Mouse (Mus musculus): ENCODE measurements around the gene Tmem119. TPM values are rescaled to one million over a fixed set of nuclear protein-coding genes. Genes with fewer than 3 reads are reported as not detected.

The Tmem119 gene
- polyA plus RNA-seq, 1 experiment from 2014 or later, result 7.8 TPM

GRCm38 (mm10) chr5:113830292-113830643 is 30.0 kb upstream of the Tmem119 start:
- 42% methylated on average over 10 of the region's 10 CpGs for WGBS
- no peak overlapping the region for H3K4me2 ChIP-seq (ENCODE audit: low read length)
- no peaks in the 10 kb centered on the region for H3K27me3 ChIP-seq (ENCODE audit: control insufficient read depth, insufficient read depth, low read length)
- H3K27ac ChIP-seq (replicated peaks in 1 of 2; ENCODE audit: control insufficient read depth in 1 of 2, insufficient read depth in 1 of 2, low read depth in 2 of 2, low read length in 2 of 2), result no peak overlapping the region
- H3K9ac ChIP-seq (ENCODE audit: low read length), result no peak overlapping the region
- H3K36me3 ChIP-seq (ENCODE audit: control insufficient read depth, insufficient read depth, low read length), result no peaks in the 10 kb centered on the region
- no peak overlapping the region for H3K4me3 ChIP-seq (ENCODE audit: control insufficient read depth in 1 of 2, insufficient read depth in 1 of 2, low read depth in 1 of 2, low read length in 2 of 2)
- no peak for ATAC-seq (ENCODE audit: insufficient number of reproducible peaks, insufficient read depth, low FRiP score, low read depth)
- no peaks in the 10 kb centered on the region for H3K9me3 ChIP-seq (ENCODE audit: control insufficient read depth, low read length)
- H3K4me1 ChIP-seq (ENCODE audit: control insufficient read depth in 2 of 2, insufficient read depth in 2 of 2, low read length in 2 of 2), result peaks cover 0 to 1% of the 10 kb centered on the region in 2 experiments; a peak in 1 of 4 replicates

- H3K4me3 ChIP-seq (ENCODE audit: control insufficient read depth in 1 of 2, insufficient read depth in 1 of 2, low read depth in 1 of 2, low read length in 2 of 2), result no peak overlapping the region
- H3K36me3 ChIP-seq (ENCODE audit: control insufficient read depth, insufficient read depth, low read length), result no peaks in the 10 kb centered on the region
- H3K4me1 ChIP-seq (ENCODE audit: control insufficient read depth in 2 of 2, insufficient read depth in 2 of 2, low read length in 2 of 2), result peaks cover 0 to 3% of the 10 kb centered on the region in 2 experiments; a peak in 1 of 4 replicates
- H3K4me2 ChIP-seq (ENCODE audit: low read length), result no peak overlapping the region
- no peaks in the 10 kb centered on the region for H3K9me3 ChIP-seq (ENCODE audit: control insufficient read depth, low read length)
- no peak overlapping the region for H3K27ac ChIP-seq (replicated peaks in 1 of 2; ENCODE audit: control insufficient read depth in 1 of 2, insufficient read depth in 1 of 2, low read depth in 2 of 2, low read length in 2 of 2)
- no peak for ATAC-seq (ENCODE audit: insufficient number of reproducible peaks, insufficient read depth, low FRiP score, low read depth)
- H3K27me3 ChIP-seq (ENCODE audit: control insufficient read depth, insufficient read depth, low read length), result no peaks in the 10 kb centered on the region
- no peak overlapping the region for H3K9ac ChIP-seq (ENCODE audit: low read length)
- WGBS, result 77% methylated on average over 7 of the region's 7 CpGs
Observed at GRCm38 (mm10) chr5:113829566-113830291, 29.4 kb upstream of the Tmem119 start.

GRCm38 (mm10) chr5:113828481-113828880 is 28.2 kb upstream of the Tmem119 start:
- no peak overlapping the region for H3K9ac ChIP-seq (ENCODE audit: low read length)
- H3K4me3 ChIP-seq (ENCODE audit: control insufficient read depth in 1 of 2, insufficient read depth in 1 of 2, low read depth in 1 of 2, low read length in 2 of 2), result no peak overlapping the region
- H3K27ac ChIP-seq (replicated peaks in 1 of 2; ENCODE audit: control insufficient read depth in 1 of 2, insufficient read depth in 1 of 2, low read depth in 2 of 2, low read length in 2 of 2), result no peak overlapping the region
- 63% methylated on average over 7 of the region's 7 CpGs for WGBS
- H3K27me3 ChIP-seq (ENCODE audit: control insufficient read depth, insufficient read depth, low read length), result no peaks in the 10 kb centered on the region
- peaks cover 0 to 3% of the 10 kb centered on the region in 2 experiments; a peak in 1 of 4 replicates for H3K4me1 ChIP-seq (ENCODE audit: control insufficient read depth in 2 of 2, insufficient read depth in 2 of 2, low read length in 2 of 2)
- ATAC-seq (ENCODE audit: insufficient number of reproducible peaks, insufficient read depth, low FRiP score, low read depth), result no peak
- H3K36me3 ChIP-seq (ENCODE audit: control insufficient read depth, insufficient read depth, low read length), result no peaks in the 10 kb centered on the region
- H3K9me3 ChIP-seq (ENCODE audit: control insufficient read depth, low read length), result no peaks in the 10 kb centered on the region
- no peak overlapping the region for H3K4me2 ChIP-seq (ENCODE audit: low read length)

- H3K27ac ChIP-seq (replicated peaks in 1 of 2; ENCODE audit: control insufficient read depth in 1 of 2, insufficient read depth in 1 of 2, low read depth in 2 of 2, low read length in 2 of 2), result no peak overlapping the region
- 47% methylated on average over 4 of the region's 4 CpGs for WGBS
- no peak overlapping the region for H3K4me2 ChIP-seq (ENCODE audit: low read length)
- ATAC-seq (ENCODE audit: insufficient number of reproducible peaks, insufficient read depth, low FRiP score, low read depth), result no peak
- H3K9ac ChIP-seq (ENCODE audit: low read length), result no peak overlapping the region
- H3K9me3 ChIP-seq (ENCODE audit: control insufficient read depth, low read length), result no peaks in the 10 kb centered on the region
- no peaks in the 10 kb centered on the region for H3K27me3 ChIP-seq (ENCODE audit: control insufficient read depth, insufficient read depth, low read length)
- no peaks in the 10 kb centered on the region for H3K36me3 ChIP-seq (ENCODE audit: control insufficient read depth, insufficient read depth, low read length)
- no peak overlapping the region for H3K4me3 ChIP-seq (ENCODE audit: control insufficient read depth in 1 of 2, insufficient read depth in 1 of 2, low read depth in 1 of 2, low read length in 2 of 2)
- H3K4me1 ChIP-seq (ENCODE audit: control insufficient read depth in 2 of 2, insufficient read depth in 2 of 2, low read length in 2 of 2), result peaks cover 0 to 3% of the 10 kb centered on the region in 2 experiments; a peak in 1 of 4 replicates
Observed at GRCm38 (mm10) chr5:113827991-113828411, 27.7 kb upstream of the Tmem119 start.

- Histone ChIP-seq H3K27ac (replicated peaks in 1 of 2; ENCODE audit: control insufficient read depth in 1 of 2, insufficient read depth in 1 of 2, low read depth in 2 of 2, low read length in 2 of 2) (no peak overlapping the region), H3K27me3 (ENCODE audit: control insufficient read depth, insufficient read depth, low read length) (no peaks in the 10 kb centered on the region), H3K4me1 (ENCODE audit: control insufficient read depth in 2 of 2, insufficient read depth in 2 of 2, low read length in 2 of 2) (peaks cover 0 to 3% of the 10 kb centered on the region in 2 experiments; a peak in 1 of 4 replicates), H3K36me3 (ENCODE audit: control insufficient read depth, insufficient read depth, low read length) (no peaks in the 10 kb centered on the region), H3K4me3 (ENCODE audit: control insufficient read depth in 1 of 2, insufficient read depth in 1 of 2, low read depth in 1 of 2, low read length in 2 of 2) (no peak overlapping the region), H3K4me2 (ENCODE audit: low read length) (no peak overlapping the region), H3K9ac (ENCODE audit: low read length) (no peak overlapping the region), H3K9me3 (ENCODE audit: control insufficient read depth, low read length) (no peaks in the 10 kb centered on the region)
- no peak for ATAC-seq (ENCODE audit: insufficient number of reproducible peaks, insufficient read depth, low FRiP score, low read depth)
- WGBS, result 84% methylated on average over 4 of the region's 4 CpGs
Observed at GRCm38 (mm10) chr5:113826619-113827018, 26.3 kb upstream of the Tmem119 start.

GRCm38 (mm10) chr5:113825558-113825957 is 25.2 kb upstream of the Tmem119 start:
- 68% methylated on average over 7 of the region's 7 CpGs for WGBS
- no peak overlapping the region for H3K4me2 ChIP-seq (ENCODE audit: low read length)
- no peak overlapping the region for H3K27ac ChIP-seq (replicated peaks in 1 of 2; ENCODE audit: control insufficient read depth in 1 of 2, insufficient read depth in 1 of 2, low read depth in 2 of 2, low read length in 2 of 2)

GRCm38 (mm10) chr5:113824228-113824627 is 23.9 kb upstream of the Tmem119 start:
- Histone ChIP-seq H3K4me3 (ENCODE audit: control insufficient read depth in 1 of 2, insufficient read depth in 1 of 2, low read depth in 1 of 2, low read length in 2 of 2) (no peak overlapping the region), H3K4me2 (ENCODE audit: low read length) (no peak overlapping the region), H3K9ac (ENCODE audit: low read length) (no peak overlapping the region), H3K9me3 (ENCODE audit: control insufficient read depth, low read length) (no peaks in the 10 kb centered on the region), H3K4me1 (ENCODE audit: control insufficient read depth in 2 of 2, insufficient read depth in 2 of 2, low read length in 2 of 2) (peaks cover 0 to 3% of the 10 kb centered on the region in 2 experiments; a peak in 1 of 4 replicates), H3K27ac (replicated peaks in 1 of 2; ENCODE audit: control insufficient read depth in 1 of 2, insufficient read depth in 1 of 2, low read depth in 2 of 2, low read length in 2 of 2) (no peak overlapping the region), H3K36me3 (ENCODE audit: control insufficient read depth, insufficient read depth, low read length) (no peaks in the 10 kb centered on the region), H3K27me3 (ENCODE audit: control insufficient read depth, insufficient read depth, low read length) (no peaks in the 10 kb centered on the region)
- WGBS, result 79% methylated on average over 4 of the region's 4 CpGs
- no peak for ATAC-seq (ENCODE audit: insufficient number of reproducible peaks, insufficient read depth, low FRiP score, low read depth)

More at GRCm38 (mm10) chr5:113825558-113825957, 25.2 kb upstream of the Tmem119 start:
- Histone ChIP-seq H3K9me3 (ENCODE audit: control insufficient read depth, low read length) (no peaks in the 10 kb centered on the region), H3K36me3 (ENCODE audit: control insufficient read depth, insufficient read depth, low read length) (no peaks in the 10 kb centered on the region), H3K4me3 (ENCODE audit: control insufficient read depth in 1 of 2, insufficient read depth in 1 of 2, low read depth in 1 of 2, low read length in 2 of 2) (no peak overlapping the region), H3K9ac (ENCODE audit: low read length) (no peak overlapping the region), H3K27me3 (ENCODE audit: control insufficient read depth, insufficient read depth, low read length) (no peaks in the 10 kb centered on the region), H3K4me1 (ENCODE audit: control insufficient read depth in 2 of 2, insufficient read depth in 2 of 2, low read length in 2 of 2) (peaks cover 0 to 3% of the 10 kb centered on the region in 2 experiments; a peak in 1 of 4 replicates)
- no peak for ATAC-seq (ENCODE audit: insufficient number of reproducible peaks, insufficient read depth, low FRiP score, low read depth)

GRCm38 (mm10) chr5:113818572-113818971 is 18.3 kb upstream of the Tmem119 start:
- ATAC-seq (ENCODE audit: insufficient number of reproducible peaks, insufficient read depth, low FRiP score, low read depth), result no peak
- 66% methylated on average over 14 of the region's 14 CpGs for WGBS
- Histone ChIP-seq H3K4me1 (ENCODE audit: control insufficient read depth in 2 of 2, insufficient read depth in 2 of 2, low read length in 2 of 2) (no peaks in the 10 kb centered on the region), H3K27me3 (ENCODE audit: control insufficient read depth, insufficient read depth, low read length) (no peaks in the 10 kb centered on the region), H3K9ac (ENCODE audit: low read length) (no peak overlapping the region), H3K36me3 (ENCODE audit: control insufficient read depth, insufficient read depth, low read length) (no peaks in the 10 kb centered on the region), H3K4me3 (ENCODE audit: control insufficient read depth in 1 of 2, insufficient read depth in 1 of 2, low read depth in 1 of 2, low read length in 2 of 2) (no peak overlapping the region), H3K27ac (replicated peaks in 1 of 2; ENCODE audit: control insufficient read depth in 1 of 2, insufficient read depth in 1 of 2, low read depth in 2 of 2, low read length in 2 of 2) (no peak overlapping the region), H3K4me2 (ENCODE audit: low read length) (no peak overlapping the region), H3K9me3 (ENCODE audit: control insufficient read depth, low read length) (no peaks in the 10 kb centered on the region)
